Mouse (Mus musculus) gastrocnemius, postnatal 36 days (tissue): ENCODE results near the gene Calcoco1. TPM values are rescaled to one million over a fixed set of nuclear protein-coding genes. Genes with fewer than 3 reads are reported as not detected.

Experiments used
- DNase-seq, 2 experiments: peaks; one replicate each; pipeline ENCODE4 v3.0.0; 2022
- intact Hi-C: fragments of 180-260 bp; cut with DNase I; formaldehyde crosslinking; loops from one replicate; pipeline ENCODE4 v1.15.1; 2025
- total RNA-seq, 2 experiments: library from RNA; stranded (reverse); gene quantifications; 2 replicates each; pipeline ENCODE4 v1.2.3; 2021

Gene Calcoco1
- total RNA-seq, 2 experiments from 2014 or later: 57.9 to 72.7 TPM

GRCm38 (mm10) chr15:102739520-102740297, 17.7 kb upstream of the Calcoco1 start:
- peak; percentile 36 to 37 for DNase-seq
- intact Hi-C loops: loop anchor here (1.0 kb wide), 1 partner anchor 41 kb away; no protein-coding TSS in a partner anchor

- intact Hi-C loops: no loop called here
Observed at GRCm38 (mm10) chr15:102738434-102738833, 16.5 kb upstream of the Calcoco1 start.

GRCm38 (mm10) chr15:102737092-102737491, 15.1 kb upstream of the Calcoco1 start:
- no peak for DNase-seq

More at GRCm38 (mm10) chr15:102738434-102738833, 16.5 kb upstream of the Calcoco1 start:
- no peak for DNase-seq

GRCm38 (mm10) chr15:102736127-102736944, 14.4 kb upstream of the Calcoco1 start:
- no peak for DNase-seq

More at GRCm38 (mm10) chr15:102737092-102737491, 15.1 kb upstream of the Calcoco1 start:
- intact Hi-C loops: no loop called here

GRCm38 (mm10) chr15:102735031-102735430, 13.1 kb upstream of the Calcoco1 start:
- intact Hi-C loops: no loop called here
- no peak for DNase-seq

More at GRCm38 (mm10) chr15:102736127-102736944, 14.4 kb upstream of the Calcoco1 start:
- intact Hi-C loops: no loop called here

- intact Hi-C loops: no loop called here
Observed at GRCm38 (mm10) chr15:102733759-102734531, 12.0 kb upstream of the Calcoco1 start.

GRCm38 (mm10) chr15:102733233-102733632, 11.3 kb upstream of the Calcoco1 start:
- DNase-seq: peak; percentile 23 to 28
- intact Hi-C loops: no loop called here

More at GRCm38 (mm10) chr15:102733759-102734531, 12.0 kb upstream of the Calcoco1 start:
- no peak for DNase-seq

GRCm38 (mm10) chr15:102732406-102732805, 10.4 kb upstream of the Calcoco1 start:
- no peak for DNase-seq
- intact Hi-C loops: no loop called here

- no peak for DNase-seq
- intact Hi-C loops: no loop called here
Observed at GRCm38 (mm10) chr15:102727951-102728350, 6.0 kb upstream of the Calcoco1 start.

- intact Hi-C loops: no loop called here
- DNase-seq: no peak
Observed at GRCm38 (mm10) chr15:102723358-102724135, 1.6 kb upstream of the Calcoco1 start.

- intact Hi-C loops: no loop called here
- no peak for DNase-seq
Observed at GRCm38 (mm10) chr15:102722500-102722931, 538 bp upstream of the Calcoco1 start.

GRCm38 (mm10) chr15:102721016-102721898, 721 bp downstream of the Calcoco1 start:
- DNase-seq: no peak
- intact Hi-C loops: no loop called here

- intact Hi-C loops: no loop called here
- peak in 1 of 2 experiments; percentile 51 for DNase-seq
Observed at GRCm38 (mm10) chr15:102716132-102716531, 5.8 kb downstream of the Calcoco1 start.

GRCm38 (mm10) chr15:102707736-102708269, 14.2 kb downstream of the Calcoco1 start:
- intact Hi-C loops: no loop called here
- DNase-seq: no peak

GRCm38 (mm10) chr15:102705923-102706503, 16.0 kb downstream of the Calcoco1 start:
- no peak for DNase-seq
- intact Hi-C loops: no loop called here

GRCm38 (mm10) chr15:102705226-102705894, 16.6 kb downstream of the Calcoco1 start:
- no peak for DNase-seq
- intact Hi-C loops: no loop called here

- no peak for DNase-seq
- intact Hi-C loops: no loop called here
Observed at GRCm38 (mm10) chr15:102704806-102705205, 17.2 kb downstream of the Calcoco1 start.
